Mouse (Mus musculus): ENCODE results near the gene Actr5.

GRCm38 (mm10) chr2:158667671-158668432 is 43.2 kb downstream of the Actr5 start:
- TF ChIP-seq POLR2A (IDR thresholded peaks at IDR 0.05; ENCODE audit: low read depth, low read length) (no peak), CTCF (conservative IDR thresholded peaks at IDR 0.05; ENCODE audit: insufficient read depth, insufficient read length, low read depth, low read length) (no peak)
